Mouse (Mus musculus) forebrain, embryonic 16.5 days (tissue): Measurements from ENCODE around the gene Prkci. TPM values are rescaled to one million over a fixed set of nuclear protein-coding genes. Genes with fewer than 3 reads are reported as not detected.

Experiments
- ATAC-seq: fragments of 200-750 bp; cut with Nextera tagmentation; 2 replicates; pipeline ENCODE4 v1.8.0; 2017; ENCODE audit warnings: mild to moderate bottlenecking, moderate library complexity
- H3K27ac ChIP-seq: fragments of 300-500 bp; sonication (generic); 2 replicates; pipeline ENCODE4 v1.5.1; 2014; ENCODE audit warnings: low read length, control low read depth
- H3K27me3 ChIP-seq: fragments of 300-500 bp; sonication (generic); replicated peaks from 2 replicates; pipeline ENCODE4 v1.6.1; 2014; ENCODE audit warnings: low read length; ENCODE audit not compliant: control insufficient read depth, insufficient read depth
- H3K36me3 ChIP-seq: fragments of 300-500 bp; sonication (generic); 2 replicates; pipeline ENCODE4 v1.6.1; 2014; ENCODE audit not compliant: control insufficient read depth, insufficient read depth
- H3K4me1 ChIP-seq: fragments of 300-500 bp; sonication (generic); replicated peaks from 2 replicates; pipeline ENCODE4 v1.6.1; 2014; ENCODE audit warnings: low read length; ENCODE audit not compliant: control insufficient read depth, insufficient read depth
- H3K4me2 ChIP-seq: fragments of 300-500 bp; sonication (generic); 2 replicates; pipeline ENCODE4 v1.6.1; 2014; ENCODE audit warnings: mild to moderate bottlenecking, low read length, control low read depth
- H3K4me3 ChIP-seq: fragments of 300-500 bp; sonication (generic); replicated peaks from 2 replicates; pipeline ENCODE4 v1.5.1; 2014; ENCODE audit warnings: mild to moderate bottlenecking, low read length, control low read depth
- H3K9ac ChIP-seq: fragments of 300-500 bp; sonication (generic); replicated peaks from 2 replicates; pipeline ENCODE4 v1.6.1; 2014; ENCODE audit warnings: low read depth, low read length, control low read depth
- H3K9me3 ChIP-seq: fragments of 300-500 bp; sonication (generic); 2 replicates; pipeline ENCODE4 v1.6.1; 2016; ENCODE audit warnings: low read length; ENCODE audit not compliant: control insufficient read depth
- WGBS: fragments of 180-500 bp; shearing (Covaris S2); extraction: QIAGEN DNeasy Blood & Tissue Kit; methylation state at CpG from one replicate; pipeline ENCODE4 v1.1.7; 2014; 5-methylcytosine and 5-hydroxymethylcytosine counted together
- polyA plus RNA-seq: library from polyadenylated mRNA; unstranded; fragments of >200 nt; fragmentation: Nextera tagmentation; extraction: Ambion mirVana; gene quantifications from 2 replicates; pipeline ENCODE4 v1.2.1, GENCODE M21; 2015

Gene Prkci
- polyA plus RNA-seq, 1 experiment from 2014 or later = 25.5 TPM

DNA sequence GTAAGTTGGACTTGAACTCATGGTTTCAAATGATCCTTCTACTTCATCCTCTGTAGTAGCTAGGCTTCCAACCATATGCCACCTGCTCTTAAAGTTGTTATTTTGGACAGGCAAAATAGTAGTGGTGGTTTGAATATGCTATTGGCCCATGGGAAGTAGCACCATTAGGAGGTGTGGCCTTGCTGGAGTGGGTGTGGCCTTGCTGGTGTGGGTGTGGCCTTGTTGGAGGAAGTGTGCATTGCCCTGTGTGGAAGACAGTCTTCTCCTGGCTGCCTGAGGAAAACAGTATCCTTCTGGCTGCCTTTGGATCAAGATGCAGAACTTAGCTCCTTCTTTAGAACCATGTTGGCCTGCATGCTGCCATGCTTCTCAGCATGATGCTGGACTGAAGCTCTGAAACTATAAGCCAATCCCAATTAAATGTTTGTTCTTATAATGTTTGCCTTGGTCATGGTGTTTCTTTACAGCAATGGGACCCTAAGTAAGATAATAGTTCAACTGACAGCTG, 2.4 kb upstream of the Prkci start:
- Histone ChIP-seq H3K36me3 (no peaks in the 10 kb centered on the region), H3K27ac (no peak overlapping the region), H3K27me3 (no peaks in the 10 kb centered on the region), H3K4me3 (no peak overlapping the region), H3K9me3 (no peaks in the 10 kb centered on the region), H3K4me1 (peaks cover 13% of the 10 kb centered on the region), H3K4me2 (no peak overlapping the region), H3K9ac (no peak overlapping the region)
- ATAC-seq = no peak

DNA sequence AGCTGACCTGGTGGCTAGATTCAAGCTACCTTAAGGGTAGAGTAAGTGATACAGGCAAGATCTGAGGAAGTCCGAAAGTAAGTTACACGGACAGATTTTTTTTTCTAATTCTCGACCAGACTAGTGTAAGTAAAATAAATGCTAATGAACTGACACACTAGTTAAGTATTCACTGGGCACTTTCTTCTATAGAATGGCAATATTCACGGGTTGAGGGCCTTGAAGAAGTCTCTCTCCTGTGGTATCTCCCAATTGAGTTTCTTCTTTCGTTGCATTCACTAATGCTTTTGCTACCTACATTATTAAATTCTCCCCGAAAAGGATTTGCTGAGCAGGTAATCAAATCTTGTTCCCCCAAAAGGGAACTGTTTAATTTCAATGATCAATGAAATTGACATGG, 688 bp upstream of the Prkci start:
- 20% methylated on average over 6 of the region's 6 CpGs for WGBS
- H3K9ac ChIP-seq = peak overlapping the region; percentile 74; the same call in 1 of the 2 replicates
- no peak for ATAC-seq
- peak overlapping the region; percentile 61 for H3K4me3 ChIP-seq
- no peak overlapping the region for H3K27ac ChIP-seq
- no peaks in the 10 kb centered on the region for H3K36me3 ChIP-seq
- peak overlapping the region; percentile 67 for H3K4me2 ChIP-seq
- H3K27me3 ChIP-seq = no peaks in the 10 kb centered on the region
- peaks cover 15% of the 10 kb centered on the region for H3K4me1 ChIP-seq
- no peaks in the 10 kb centered on the region for H3K9me3 ChIP-seq

DNA sequence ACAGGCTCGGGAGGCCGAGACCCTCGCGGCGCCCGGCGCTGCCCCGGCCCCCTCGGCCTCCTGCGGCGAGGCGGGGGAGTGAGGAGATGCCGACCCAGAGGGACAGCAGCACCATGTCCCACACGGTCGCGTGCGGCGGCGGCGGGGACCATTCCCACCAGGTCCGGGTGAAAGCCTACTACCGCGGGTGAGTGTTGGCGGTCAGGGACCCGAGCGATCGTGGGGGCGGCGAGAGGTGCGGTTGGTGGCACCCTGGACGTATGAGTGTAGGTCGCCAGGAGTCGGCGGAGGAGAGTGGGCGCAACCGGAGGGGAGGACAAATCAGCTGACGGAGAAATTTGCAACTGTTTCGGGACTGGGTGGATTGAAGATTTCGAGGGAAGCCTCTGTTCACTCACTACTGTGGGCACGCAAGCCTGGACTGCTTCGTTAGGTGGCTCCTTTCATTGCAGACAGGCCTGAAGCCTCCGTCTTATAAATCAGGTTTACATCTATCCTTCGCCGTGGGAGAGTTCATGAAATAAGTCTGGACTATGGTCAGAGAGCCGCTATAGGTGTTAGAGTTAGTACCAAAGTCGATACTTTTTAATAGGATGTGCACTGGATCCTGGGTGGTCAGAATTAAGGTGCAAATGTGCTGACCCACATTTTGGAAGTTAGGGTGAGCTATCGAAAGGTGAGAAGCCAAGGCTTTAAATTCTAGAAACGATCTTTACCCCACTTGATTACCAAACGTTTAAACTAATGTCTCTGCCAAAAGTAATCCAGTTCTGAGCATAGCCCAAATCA, 546 bp downstream of the Prkci start:
- WGBS = under 1% methylated on average over 46 of the region's 49 CpGs
- Histone ChIP-seq H3K27me3 (no peaks in the 10 kb centered on the region), H3K4me3 (peak overlapping the region; percentile 61), H3K9me3 (no peaks in the 10 kb centered on the region), H3K4me2 (peak overlapping the region; percentile 55), H3K27ac (peak overlapping the region; percentile 72), H3K9ac (peak overlapping the region; percentile 74), H3K4me1 (peaks cover 15% of the 10 kb centered on the region), H3K36me3 (no peaks in the 10 kb centered on the region)
- ATAC-seq = peak; percentile 66

DNA sequence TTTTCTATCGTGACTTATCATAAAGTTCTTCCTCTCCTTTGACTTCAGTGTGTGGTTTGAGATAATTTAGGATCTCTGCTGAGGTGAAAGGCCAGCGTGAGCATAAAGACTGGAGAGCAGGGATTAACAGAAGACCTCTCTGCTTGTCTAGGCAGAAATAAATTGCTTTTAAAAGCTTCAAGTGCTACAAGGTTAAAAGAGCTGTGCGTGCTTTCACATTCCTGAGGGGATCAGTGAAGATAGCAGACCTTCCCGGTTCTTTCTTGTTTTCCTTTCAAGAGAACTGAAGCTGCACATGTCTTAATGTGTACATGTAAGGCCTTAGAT, 1.1 kb downstream of the Prkci start:
- H3K27ac ChIP-seq = no peak overlapping the region
- H3K9ac ChIP-seq = peak overlapping the region; percentile 74; the same call in 1 of the 2 replicates
- H3K4me3 ChIP-seq = peak overlapping the region; percentile 61
- H3K27me3 ChIP-seq = no peaks in the 10 kb centered on the region
- H3K4me2 ChIP-seq = peak overlapping the region; percentile 55
- ATAC-seq = no peak
- WGBS = under 1% methylated on average over 4 of the region's 4 CpGs
- H3K36me3 ChIP-seq = no peaks in the 10 kb centered on the region
- peaks cover 15% of the 10 kb centered on the region for H3K4me1 ChIP-seq
- H3K9me3 ChIP-seq = no peaks in the 10 kb centered on the region

DNA sequence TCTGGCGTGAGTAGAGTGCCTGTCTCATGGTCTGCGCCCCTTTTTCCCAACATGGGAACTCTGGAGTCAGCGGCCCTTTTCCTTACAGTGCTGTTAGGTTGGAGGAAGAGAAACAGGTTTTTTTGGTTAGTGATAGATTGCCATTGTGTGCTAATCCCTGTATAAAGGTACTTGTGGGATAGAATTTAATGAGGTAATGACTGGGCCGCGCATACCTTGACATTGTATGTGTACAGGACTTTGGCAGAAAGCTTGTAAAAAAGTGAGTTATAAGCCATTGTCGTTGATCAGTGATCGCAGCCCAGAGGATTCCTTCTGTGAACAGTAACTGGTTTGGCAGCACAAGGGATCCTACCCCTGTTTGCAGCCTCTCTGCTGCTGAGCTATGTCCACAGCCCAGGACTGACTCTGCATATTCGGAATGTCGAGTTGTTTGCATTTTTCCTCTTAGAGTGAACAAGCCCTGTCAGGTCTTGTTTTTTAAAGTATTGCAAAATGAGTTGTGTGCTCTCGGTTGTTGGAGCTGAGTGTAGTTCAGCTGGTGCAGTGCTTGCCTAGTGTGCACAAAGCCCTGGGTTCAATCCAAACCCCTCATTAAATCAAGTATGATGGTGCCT, 4.0 kb downstream of the Prkci start:
- no peaks in the 10 kb centered on the region for H3K27me3 ChIP-seq
- no peak overlapping the region for H3K4me2 ChIP-seq
- WGBS = 66% methylated on average over 10 of the region's 10 CpGs
- no peaks in the 10 kb centered on the region for H3K36me3 ChIP-seq
- no peak overlapping the region for H3K9ac ChIP-seq
- H3K4me3 ChIP-seq = no peak overlapping the region
- H3K4me1 ChIP-seq = peaks cover 15% of the 10 kb centered on the region
- ATAC-seq = no peak
- no peak overlapping the region for H3K27ac ChIP-seq
- H3K9me3 ChIP-seq = no peaks in the 10 kb centered on the region

DNA sequence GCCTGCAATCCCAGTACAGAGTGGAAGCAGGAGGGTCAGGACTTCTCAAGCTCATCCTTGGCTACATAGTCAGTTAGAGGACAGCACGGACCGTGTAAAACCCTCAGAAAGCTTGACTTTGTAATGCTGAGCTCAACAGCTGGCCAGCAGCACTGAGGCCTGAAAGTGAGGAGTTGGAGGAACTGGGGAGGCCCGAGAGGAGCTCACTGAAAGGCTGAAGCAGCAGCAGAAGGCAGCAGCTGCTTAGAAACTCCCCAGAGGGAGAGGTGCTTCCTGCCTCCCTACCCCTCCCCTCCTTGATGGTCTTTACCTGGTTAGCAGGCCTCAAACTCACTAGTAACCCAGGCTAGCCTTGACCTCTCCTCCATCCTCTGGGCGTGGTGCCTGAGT, 4.5 kb downstream of the Prkci start:
- Histone ChIP-seq H3K27ac (no peak overlapping the region), H3K4me1 (peaks cover 13% of the 10 kb centered on the region), H3K27me3 (no peaks in the 10 kb centered on the region), H3K9me3 (no peaks in the 10 kb centered on the region), H3K36me3 (no peaks in the 10 kb centered on the region), H3K9ac (no peak overlapping the region), H3K4me3 (no peak overlapping the region), H3K4me2 (no peak overlapping the region)
- 42% methylated on average over 4 of the region's 4 CpGs for WGBS
- no peak for ATAC-seq

DNA sequence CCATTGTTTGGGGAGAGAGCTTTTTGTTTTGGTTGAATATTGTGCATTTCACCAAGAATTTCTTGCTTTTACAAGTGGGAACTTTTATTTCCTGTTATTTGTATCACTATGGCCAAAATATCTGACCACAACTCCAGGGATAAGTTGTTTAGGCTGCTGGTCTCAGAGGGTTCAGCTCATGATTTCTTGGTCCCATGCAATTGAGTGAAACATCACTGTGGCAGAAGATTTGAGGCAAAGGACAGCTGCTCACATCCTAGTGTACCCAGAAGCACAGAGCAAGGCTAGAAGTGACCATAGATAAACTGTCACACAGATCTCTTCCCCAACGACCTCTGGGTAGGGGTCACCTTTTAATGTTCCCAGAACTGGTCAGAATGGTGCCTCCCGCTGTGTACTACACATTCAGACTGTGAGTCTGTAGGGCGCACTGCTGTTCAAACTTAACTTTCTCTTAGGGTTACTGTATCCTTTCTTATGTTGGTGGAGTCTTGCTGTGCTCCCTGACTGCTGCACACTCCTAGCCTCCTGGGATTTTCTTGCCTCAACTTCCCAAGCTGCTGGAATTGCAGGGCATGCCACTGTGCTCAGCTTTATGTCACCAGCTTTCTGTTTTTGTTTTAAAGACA, 5.6 kb downstream of the Prkci start:
- Histone ChIP-seq H3K9ac (no peak overlapping the region), H3K36me3 (no peaks in the 10 kb centered on the region), H3K4me3 (no peak overlapping the region), H3K27ac (no peak overlapping the region), H3K4me1 (peaks cover 13% of the 10 kb centered on the region), H3K4me2 (no peak overlapping the region), H3K27me3 (no peaks in the 10 kb centered on the region), H3K9me3 (no peaks in the 10 kb centered on the region)
- WGBS = 54% methylated on average over 3 of the region's 3 CpGs
- no peak for ATAC-seq

DNA sequence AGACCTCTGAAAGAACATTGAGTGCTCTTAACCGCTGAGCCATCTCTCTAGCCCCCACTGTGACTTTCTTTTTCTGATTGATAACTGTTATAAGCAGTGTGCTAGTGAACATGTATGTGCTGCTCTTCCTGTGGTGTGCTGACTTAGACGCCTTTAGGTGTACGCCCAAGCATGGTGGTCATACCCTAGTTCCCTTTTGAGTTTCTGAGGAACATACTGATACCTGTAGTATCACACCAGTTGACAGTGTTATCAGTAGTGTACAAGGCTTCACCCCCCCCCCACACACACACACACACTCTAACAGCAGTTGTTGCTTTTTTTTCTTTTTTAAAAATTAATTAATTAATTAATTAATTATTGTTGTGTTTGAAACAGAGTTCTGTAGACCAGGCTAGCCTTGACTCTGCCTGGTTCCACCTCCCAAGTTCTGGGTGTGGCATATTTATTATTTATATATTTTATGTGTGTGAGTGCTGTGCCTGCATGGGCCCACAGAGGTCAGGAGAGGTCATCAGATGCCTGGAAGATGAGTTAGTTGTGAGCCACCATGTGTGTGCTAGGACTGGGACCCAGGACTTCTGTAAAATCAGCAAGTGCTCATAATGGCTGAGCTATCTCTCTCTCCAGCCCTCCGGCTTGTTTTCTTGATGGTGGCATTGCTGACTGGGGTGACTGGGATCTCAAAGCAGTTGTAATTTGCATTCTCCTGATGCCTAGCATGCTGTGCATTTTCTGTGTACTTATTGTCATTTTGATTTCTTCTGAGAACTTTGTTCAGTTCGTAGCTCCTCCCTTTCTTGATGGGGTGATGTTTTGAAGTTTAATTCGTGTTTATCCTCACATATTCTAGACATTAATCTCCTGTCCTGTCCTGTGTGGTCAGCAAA, 9.0 kb downstream of the Prkci start:
- Histone ChIP-seq H3K27ac (no peak overlapping the region), H3K4me2 (no peak overlapping the region), H3K9me3 (no peaks in the 10 kb centered on the region), H3K36me3 (no peaks in the 10 kb centered on the region), H3K4me3 (no peak overlapping the region), H3K9ac (no peak overlapping the region), H3K4me1 (0 out of 2 replicates have a peak, but pooled peaks cover 2% of the 10 kb centered on the region), H3K27me3 (no peaks in the 10 kb centered on the region)
- no peak for ATAC-seq
- WGBS = 72% methylated on average over 6 of the region's 6 CpGs

DNA sequence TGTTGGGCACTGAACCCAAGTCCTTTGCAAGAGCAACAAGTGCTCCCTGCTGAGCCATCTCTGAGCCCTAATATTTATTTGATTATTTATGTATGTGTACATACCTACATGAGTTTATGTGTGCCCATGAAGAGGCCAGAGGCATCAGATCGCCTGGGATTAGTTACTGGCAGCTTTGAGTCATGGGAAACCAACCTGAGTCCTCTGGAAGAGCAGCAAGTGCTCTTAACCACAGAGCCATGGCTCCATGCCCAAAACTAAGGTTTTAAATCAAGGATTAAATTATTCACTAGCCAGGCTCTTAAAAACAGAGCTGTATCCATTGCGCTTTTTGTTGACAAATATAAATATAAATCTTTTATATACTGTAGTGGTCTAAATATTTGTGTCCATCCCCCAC, 18.8 kb downstream of the Prkci start:
- Histone ChIP-seq H3K27ac (no peak overlapping the region), H3K36me3 (no peaks in the 10 kb centered on the region), H3K9me3 (no peaks in the 10 kb centered on the region), H3K4me3 (no peak overlapping the region), H3K27me3 (no peaks in the 10 kb centered on the region), H3K4me1 (0 out of 2 replicates have a peak, but pooled peaks cover 3% of the 10 kb centered on the region), H3K9ac (no peak overlapping the region), H3K4me2 (no peak overlapping the region)
- WGBS = 94% methylated on average over 2 of the region's 2 CpGs
- ATAC-seq = no peak
